Mouse (Mus musculus) G1E (cell line): ENCODE measurements around the gene Ccl17.

Experiments
- CTCF ChIP-seq: IDR thresholded peaks from 2 replicates; pipeline ENCODE4 v1.5.1; 2012; ENCODE audit warnings: low read depth, low read length, inconsistent platforms, mixed read lengths
- GATA1 ChIP-seq: IDR thresholded peaks from 2 replicates; pipeline ENCODE4 v1.6.1; 2012; ENCODE audit warnings: borderline replicate concordance, low read length, inconsistent platforms, mixed read lengths

DNA sequence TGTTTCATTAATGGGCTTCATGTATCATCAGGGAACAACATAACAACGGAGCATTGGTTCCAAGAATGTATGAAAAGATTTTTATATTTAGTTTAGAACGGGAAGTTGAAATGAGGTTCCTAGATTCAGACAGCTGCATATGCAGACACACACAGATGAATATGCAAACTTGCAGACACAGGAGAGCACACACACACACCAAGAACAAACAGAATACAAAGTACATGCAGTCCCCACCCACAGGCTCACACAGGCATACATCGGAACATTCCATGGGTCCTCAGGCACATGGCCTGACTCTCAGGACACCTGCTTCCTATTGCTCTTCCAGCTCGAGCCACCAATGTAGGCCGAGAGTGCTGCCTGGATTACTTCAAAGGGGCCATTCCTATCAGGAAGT, 602 bp downstream of the Ccl17 start:
- TF ChIP-seq CTCF (no peak), GATA1 (no peak)
